Mouse (Mus musculus) embryonic stem cell, embryonic (primary cell): ENCODE measurements around the gene Tbc1d30.

Experiments
- CTCF ChIA-PET, 4 experiments: fragments of 300-600 bp in 2 of 4; fragments of 350-600 bp in 2 of 4; sonication (Branson Sonifier 250); formaldehyde crosslinking; loops; one replicate each; lab custom pipeline; 2022; ENCODE audit warnings: inconsistent platforms in 2 of 4; lab: Charles Lee
- POLR2A ChIA-PET, 4 experiments: fragments of 300-600 bp in 2 of 4; fragments of 350-600 bp in 2 of 4; sonication (Branson Sonifier 250); formaldehyde crosslinking; loops; one replicate each; lab custom pipeline; 2022; ENCODE audit warnings: antibody characterized with exemption in 4 of 4, inconsistent platforms in 1 of 4; lab: Charles Lee

The Tbc1d30 gene

GRCm38 (mm10) chr10:121238551-121238950, 112.5 kb downstream of the Tbc1d30 start:
- ChIA-PET POLR2A (no interaction called here), CTCF (interaction anchor here in 1 of 4 experiments (0.6 kb wide), 1 partner anchor 1324 kb away, joined by 3 read pairs; no protein-coding TSS in a partner anchor)

- CTCF ChIA-PET, result no interaction called here
- POLR2A ChIA-PET, result no interaction called here
Observed at GRCm38 (mm10) chr10:121237377-121237776, 113.7 kb downstream of the Tbc1d30 start.

DNA sequence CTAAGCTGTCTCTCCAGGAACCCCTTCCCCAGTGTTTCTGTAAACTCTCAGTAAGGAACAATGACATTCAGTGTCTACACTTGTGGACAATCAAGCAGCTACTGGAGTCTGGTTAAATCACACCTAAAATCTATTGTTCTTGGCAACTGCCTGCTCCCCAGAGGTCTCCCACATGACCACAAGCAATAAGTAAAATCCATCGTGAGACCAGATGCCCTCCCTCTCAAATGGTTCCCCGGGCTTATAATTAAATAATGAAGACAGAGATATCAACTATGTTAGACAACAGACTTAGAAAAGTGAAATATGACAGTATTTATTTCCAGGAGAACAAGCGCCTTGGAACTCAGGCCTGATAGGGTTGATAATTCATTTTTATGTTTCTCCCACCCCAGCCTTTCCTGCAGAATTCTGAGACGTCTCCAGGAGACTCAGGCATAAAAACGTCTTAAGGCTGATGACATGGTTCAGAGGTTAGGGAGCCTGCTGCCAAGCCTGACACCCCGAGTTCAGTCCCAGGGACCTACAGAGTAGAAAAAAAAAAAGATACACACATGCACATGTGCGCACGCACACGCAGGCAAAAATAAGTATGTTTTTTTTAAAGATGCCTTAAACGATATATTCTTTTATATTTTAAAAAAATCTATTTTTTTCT, 115.8 kb downstream of the Tbc1d30 start:
- ChIA-PET CTCF (no interaction called here), POLR2A (no interaction called here)

- ChIA-PET CTCF (no interaction called here), POLR2A (no interaction called here)
Observed at GRCm38 (mm10) chr10:121234476-121234875, 116.6 kb downstream of the Tbc1d30 start.

DNA sequence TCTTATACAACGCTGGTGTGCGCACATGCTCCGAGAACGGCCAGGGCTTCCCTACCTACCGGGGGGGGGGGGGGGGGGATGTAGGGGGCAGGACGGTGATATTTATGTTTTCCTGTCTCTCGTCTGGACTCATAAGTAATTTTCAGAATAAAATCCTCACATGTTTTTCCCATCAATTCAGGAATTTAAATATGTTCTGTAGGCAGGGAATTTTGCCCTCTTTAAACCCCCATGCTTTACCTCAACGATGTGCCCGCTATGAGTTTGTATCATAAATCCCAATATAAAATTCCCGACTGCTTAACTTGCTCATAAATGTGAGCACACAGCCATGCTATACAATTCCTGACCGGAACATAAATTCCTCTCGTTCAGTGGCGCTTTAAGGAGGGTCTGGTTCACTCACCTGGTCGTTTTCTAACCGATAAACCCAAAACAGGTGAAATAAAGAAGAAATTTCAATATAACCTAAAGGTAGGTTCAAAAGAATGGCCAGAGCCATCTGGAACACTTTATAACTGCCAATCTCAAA, 122.6 kb downstream of the Tbc1d30 start:
- POLR2A ChIA-PET, result interaction anchor here in 2 of 4 experiments (0.8 to 1.3 kb wide), 2 partner anchors 212 to 408 kb away, joined by 3 read pairs; no protein-coding TSS in a partner anchor
- CTCF ChIA-PET, result interaction anchor here in 1 of 4 experiments (1.0 to 1.3 kb wide), 2 partner anchors 27 to 51 kb away, joined by 3 read pairs; no protein-coding TSS in a partner anchor

- POLR2A ChIA-PET, result interaction anchor here in 3 of 4 experiments (0.6 to 1.3 kb wide), 3 partner anchors 211 to 408 kb away, joined by 3 to 9 read pairs (median 3); no protein-coding TSS in a partner anchor
- CTCF ChIA-PET, result interaction anchor here in 2 of 4 experiments (0.6 to 1.3 kb wide), 3 partner anchors 28 to 136 kb away, joined by 3 to 6 read pairs (median 3); no protein-coding TSS in a partner anchor
Observed at GRCm38 (mm10) chr10:121227988-121228409, 123.1 kb downstream of the Tbc1d30 start.

DNA sequence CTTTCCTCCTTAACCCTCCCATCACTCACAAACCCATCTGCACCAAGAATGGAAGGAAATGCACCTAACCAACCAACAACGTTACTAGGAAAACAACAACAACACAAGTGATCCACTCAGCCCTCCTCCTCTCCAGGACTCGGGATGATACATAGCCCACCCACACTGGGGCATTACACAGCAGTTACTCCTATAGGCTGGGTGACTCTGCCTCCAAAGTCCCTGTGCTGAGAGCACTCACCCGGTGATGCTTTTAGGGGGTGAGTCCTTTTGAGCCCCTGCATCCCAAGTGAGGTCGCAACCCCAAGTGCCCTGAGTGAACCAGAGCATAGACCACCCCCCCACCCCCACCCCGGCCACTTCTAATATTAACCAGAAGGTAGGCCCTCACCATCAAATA, 123.7 kb downstream of the Tbc1d30 start:
- ChIA-PET CTCF (interaction anchor here in 2 of 4 experiments (0.6 to 1.3 kb wide), 3 partner anchors 28 to 136 kb away, joined by 3 to 6 read pairs (median 3); no protein-coding TSS in a partner anchor), POLR2A (interaction anchor here in 2 of 4 experiments (0.6 to 1.3 kb wide), 2 partner anchors 210 to 211 kb away, joined by 3 to 9 read pairs; no protein-coding TSS in a partner anchor)

GRCm38 (mm10) chr10:121225636-121226035, 125.4 kb downstream of the Tbc1d30 start:
- POLR2A ChIA-PET, result no interaction called here
- CTCF ChIA-PET, result interaction anchor here in 2 of 4 experiments (0.5 to 1.5 kb wide), 3 partner anchors 34 to 302 kb away, joined by 3 to 4 read pairs (median 3); partner anchors contain the start of gene Wif1 (in 1 of the 2)

GRCm38 (mm10) chr10:121222881-121223280, 128.2 kb downstream of the Tbc1d30 start:
- POLR2A ChIA-PET, result interaction anchor here in 1 of 4 experiments (0.6 kb wide), 1 partner anchor 430 kb away, joined by 3 read pairs; no protein-coding TSS in a partner anchor
- CTCF ChIA-PET, result no interaction called here

- ChIA-PET POLR2A (interaction anchor here in 1 of 4 experiments (0.6 kb wide), 1 partner anchor 474 kb away, joined by 4 read pairs; no protein-coding TSS in a partner anchor), CTCF (interaction anchor here in 1 of 4 experiments (0.6 kb wide), 1 partner anchor 16 kb away, joined by 4 read pairs; no protein-coding TSS in a partner anchor)
Observed at GRCm38 (mm10) chr10:121218616-121219015, 132.5 kb downstream of the Tbc1d30 start.

- POLR2A ChIA-PET, result interaction anchor here in 2 of 4 experiments (0.6 kb wide), 2 partner anchors 37 to 453 kb away, joined by 7 read pairs; no protein-coding TSS in a partner anchor
- CTCF ChIA-PET, result no interaction called here
Observed at GRCm38 (mm10) chr10:121216804-121217203, 134.3 kb downstream of the Tbc1d30 start.
